Mouse (Mus musculus) midbrain, embryonic 15.5 days (tissue): ENCODE results near the gene G0s2. TPM values are rescaled to one million over a fixed set of nuclear protein-coding genes. Genes with fewer than 3 reads are reported as not detected.

Source experiments
- ATAC-seq: fragments of 200-750 bp; cut with Nextera tagmentation; replicated peaks from 2 replicates; pipeline ENCODE4 v1.8.0; 2017; ENCODE audit warnings: moderate TSS enrichment
- H3K27ac ChIP-seq: fragments of 300-500 bp; sonication (generic); 2 replicates; pipeline ENCODE4 v1.5.1; 2015; ENCODE audit warnings: mild to moderate bottlenecking, inconsistent platforms
- H3K27me3 ChIP-seq: fragments of 300-500 bp; sonication (generic); replicated peaks from 2 replicates; pipeline ENCODE4 v1.6.1; 2015; ENCODE audit warnings: inconsistent platforms
- H3K36me3 ChIP-seq: fragments of 300-500 bp; sonication (generic); replicated peaks from 2 replicates; pipeline ENCODE4 v1.6.1; 2015; ENCODE audit warnings: inconsistent platforms
- H3K4me1 ChIP-seq: fragments of 300-500 bp; sonication (generic); 2 replicates; pipeline ENCODE4 v1.6.1; 2015; ENCODE audit warnings: inconsistent platforms
- H3K4me2 ChIP-seq: fragments of 300-500 bp; sonication (generic); 2 replicates; pipeline ENCODE4 v1.6.1; 2015; ENCODE audit warnings: inconsistent platforms, mild to moderate bottlenecking, moderate library complexity
- H3K4me3 ChIP-seq: fragments of 300-500 bp; sonication (generic); 2 replicates; pipeline ENCODE4 v1.5.1; 2015; ENCODE audit warnings: mild to moderate bottlenecking, inconsistent platforms
- H3K9ac ChIP-seq: fragments of 300-500 bp; sonication (generic); 2 replicates; pipeline ENCODE4 v1.6.1; 2015; ENCODE audit warnings: mild to moderate bottlenecking, inconsistent platforms
- H3K9me3 ChIP-seq: fragments of 300-500 bp; sonication (generic); 2 replicates; pipeline ENCODE4 v1.6.1; 2016; ENCODE audit warnings: inconsistent platforms
- WGBS: fragments of 180-500 bp; shearing (Covaris S2); methylation state at CpG from one replicate; pipeline ENCODE4 v1.1.7; 2015; ENCODE audit warnings: mixed read lengths; 5-methylcytosine and 5-hydroxymethylcytosine counted together
- polyA plus RNA-seq: library from polyadenylated mRNA; unstranded; fragments of >200 nt; fragmentation: Nextera tagmentation; extraction: Ambion mirVana; gene quantifications from 2 replicates; pipeline ENCODE4 v1.2.1, GENCODE M21; 2015

Gene G0s2
- polyA plus RNA-seq, 1 experiment from 2014 or later, result 5.3 TPM

GRCm38 (mm10) chr1:193242863-193243262, 30.2 kb downstream of the G0s2 start:
- Histone ChIP-seq H3K9ac (no peak overlapping the region), H3K36me3 (no peaks in the 10 kb centered on the region), H3K4me1 (no peaks in the 10 kb centered on the region), H3K9me3 (no peaks in the 10 kb centered on the region), H3K27me3 (no peaks in the 10 kb centered on the region), H3K4me2 (no peak overlapping the region), H3K27ac (no peak overlapping the region), H3K4me3 (no peak overlapping the region)
- no peak for ATAC-seq
- WGBS, result 59% methylated on average over 4 of the region's 4 CpGs

DNA sequence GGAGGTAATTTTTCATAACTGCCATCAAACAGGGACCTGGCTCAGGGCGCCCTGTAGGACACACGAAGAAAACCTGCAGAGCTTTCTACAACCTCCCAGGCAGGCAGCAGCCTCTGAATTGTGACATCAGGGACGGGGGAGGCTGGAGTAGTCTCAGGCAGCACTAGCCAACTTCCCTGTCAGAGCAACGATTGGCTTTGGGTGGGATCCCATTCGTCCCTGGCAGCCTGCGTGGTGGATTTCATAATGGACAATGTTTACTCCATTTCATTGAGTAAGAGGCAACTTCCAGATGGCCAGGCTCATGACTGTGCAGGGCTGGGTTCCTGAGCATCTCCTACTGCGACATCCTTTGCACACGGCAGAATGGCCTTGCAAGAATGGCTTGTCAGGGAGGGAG, 30.8 kb downstream of the G0s2 start:
- no peaks in the 10 kb centered on the region for H3K27me3 ChIP-seq
- no peak overlapping the region for H3K9ac ChIP-seq
- no peak overlapping the region for H3K27ac ChIP-seq
- WGBS, result 72% methylated on average over 8 of the region's 8 CpGs
- no peak for ATAC-seq
- no peaks in the 10 kb centered on the region for H3K4me1 ChIP-seq
- no peak overlapping the region for H3K4me2 ChIP-seq
- no peak overlapping the region for H3K4me3 ChIP-seq
- H3K9me3 ChIP-seq, result no peaks in the 10 kb centered on the region
- no peaks in the 10 kb centered on the region for H3K36me3 ChIP-seq

DNA sequence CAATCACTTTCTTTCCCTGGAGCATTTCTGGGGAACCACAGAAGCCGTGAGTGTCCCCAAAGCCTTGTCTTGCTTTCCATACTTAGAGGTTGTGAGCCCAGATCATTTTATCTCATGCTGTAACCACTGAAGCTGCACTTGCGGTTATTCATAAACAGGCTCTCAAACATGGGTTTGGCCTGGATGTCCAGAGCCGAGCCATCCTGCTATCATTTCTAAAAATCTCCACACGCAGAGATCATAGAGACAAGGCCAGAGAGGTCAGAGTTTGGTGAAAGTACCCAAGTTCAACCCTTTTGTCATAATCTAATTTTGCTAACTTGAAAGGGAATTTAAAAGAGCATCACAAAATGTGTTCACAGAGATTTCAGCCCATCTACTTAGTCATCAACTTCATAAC, 31.6 kb downstream of the G0s2 start:
- no peak for ATAC-seq
- Histone ChIP-seq H3K9me3 (no peaks in the 10 kb centered on the region), H3K36me3 (no peaks in the 10 kb centered on the region), H3K27ac (no peak overlapping the region), H3K4me2 (no peak overlapping the region), H3K27me3 (no peaks in the 10 kb centered on the region), H3K4me1 (no peaks in the 10 kb centered on the region), H3K4me3 (no peak overlapping the region), H3K9ac (no peak overlapping the region)
- WGBS, result 95% methylated on average over 4 of the region's 4 CpGs

DNA sequence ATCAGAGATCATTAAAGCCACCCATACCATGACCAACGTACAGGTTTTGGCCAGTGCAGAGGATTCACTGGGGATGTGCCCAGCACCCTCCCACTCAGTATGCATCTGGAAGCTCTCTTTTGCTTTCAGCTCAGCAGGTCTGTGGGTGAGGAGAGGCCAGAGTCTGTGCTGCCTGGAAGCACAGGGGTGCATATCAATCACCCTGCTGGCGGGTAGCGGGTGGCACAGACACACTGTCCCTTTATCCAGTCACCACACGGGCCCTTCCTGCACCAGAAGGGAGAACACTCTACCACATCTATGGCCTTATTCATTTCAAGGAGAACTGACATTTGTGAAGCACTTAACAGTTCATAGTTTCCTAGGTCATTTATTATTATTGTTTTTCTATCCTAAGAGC, 34.6 kb downstream of the G0s2 start:
- no peak overlapping the region for H3K27ac ChIP-seq
- no peak overlapping the region for H3K4me3 ChIP-seq
- no peaks in the 10 kb centered on the region for H3K36me3 ChIP-seq
- H3K9me3 ChIP-seq, result no peaks in the 10 kb centered on the region
- H3K4me1 ChIP-seq, result no peaks in the 10 kb centered on the region
- H3K4me2 ChIP-seq, result no peak overlapping the region
- no peaks in the 10 kb centered on the region for H3K27me3 ChIP-seq
- H3K9ac ChIP-seq, result no peak overlapping the region
- ATAC-seq, result 0 out of 2 replicates have a peak, but pooled peaks have one; percentile 45
- 54% methylated on average over 4 of the region's 4 CpGs for WGBS

- Histone ChIP-seq H3K27me3 (no peaks in the 10 kb centered on the region), H3K4me1 (no peaks in the 10 kb centered on the region), H3K9ac (no peak overlapping the region), H3K4me3 (no peak overlapping the region), H3K27ac (no peak overlapping the region), H3K36me3 (no peaks in the 10 kb centered on the region), H3K9me3 (no peaks in the 10 kb centered on the region), H3K4me2 (no peak overlapping the region)
- 93% methylated on average over 7 of the region's 7 CpGs for WGBS
- no peak for ATAC-seq
Observed at GRCm38 (mm10) chr1:193234930-193235329, 38.1 kb downstream of the G0s2 start.

- WGBS, result 97% methylated on average over 2 of the region's 2 CpGs
- H3K36me3 ChIP-seq, result no peaks in the 10 kb centered on the region
- no peak overlapping the region for H3K27ac ChIP-seq
- no peaks in the 10 kb centered on the region for H3K4me1 ChIP-seq
- no peak overlapping the region for H3K4me3 ChIP-seq
- H3K27me3 ChIP-seq, result no peaks in the 10 kb centered on the region
- no peaks in the 10 kb centered on the region for H3K9me3 ChIP-seq
- no peak overlapping the region for H3K4me2 ChIP-seq
- H3K9ac ChIP-seq, result no peak overlapping the region
- ATAC-seq, result no peak
Observed at GRCm38 (mm10) chr1:193234130-193234645, 38.8 kb downstream of the G0s2 start.

GRCm38 (mm10) chr1:193232732-193233131, 40.3 kb downstream of the G0s2 start:
- no peaks in the 10 kb centered on the region for H3K9me3 ChIP-seq
- no peaks in the 10 kb centered on the region for H3K4me1 ChIP-seq
- WGBS, result 91% methylated on average over 2 of the region's 2 CpGs
- H3K27ac ChIP-seq, result no peak overlapping the region
- no peak overlapping the region for H3K4me3 ChIP-seq
- no peak overlapping the region for H3K9ac ChIP-seq
- no peaks in the 10 kb centered on the region for H3K27me3 ChIP-seq
- ATAC-seq, result no peak
- H3K36me3 ChIP-seq, result no peaks in the 10 kb centered on the region
- H3K4me2 ChIP-seq, result no peak overlapping the region

GRCm38 (mm10) chr1:193230935-193231334, 42.1 kb downstream of the G0s2 start:
- H3K9me3 ChIP-seq, result no peaks in the 10 kb centered on the region
- no peak overlapping the region for H3K27ac ChIP-seq
- H3K36me3 ChIP-seq, result no peaks in the 10 kb centered on the region
- H3K27me3 ChIP-seq, result no peaks in the 10 kb centered on the region
- no peak for ATAC-seq
- no peak overlapping the region for H3K9ac ChIP-seq
- 64% methylated on average over 5 of the region's 5 CpGs for WGBS
- no peak overlapping the region for H3K4me3 ChIP-seq
- no peak overlapping the region for H3K4me2 ChIP-seq
- H3K4me1 ChIP-seq, result no peaks in the 10 kb centered on the region

DNA sequence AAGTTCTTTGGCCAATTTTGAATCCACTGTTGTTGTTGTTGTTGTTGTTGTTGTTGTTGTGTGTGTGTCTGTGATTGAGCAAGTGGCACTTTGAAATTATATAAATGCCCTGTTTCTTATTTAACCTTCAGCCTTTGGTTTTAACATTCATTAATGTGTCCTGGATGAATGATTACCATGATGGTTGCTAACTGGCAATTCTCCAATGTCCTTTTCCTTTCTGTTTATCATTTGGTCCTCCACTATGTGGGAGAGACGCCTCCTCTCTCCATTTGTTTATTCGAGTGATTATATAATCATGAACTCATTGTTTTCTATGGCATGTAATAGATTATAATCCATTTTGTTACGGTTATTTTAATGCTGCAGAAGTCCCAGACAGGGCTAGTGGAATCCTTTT, 42.5 kb downstream of the G0s2 start:
- Histone ChIP-seq H3K4me1 (no peaks in the 10 kb centered on the region), H3K36me3 (no peaks in the 10 kb centered on the region), H3K4me2 (no peak overlapping the region), H3K27me3 (no peaks in the 10 kb centered on the region), H3K27ac (no peak overlapping the region), H3K9ac (no peak overlapping the region), H3K4me3 (no peak overlapping the region), H3K9me3 (no peaks in the 10 kb centered on the region)
- no peak for ATAC-seq
- WGBS, result 79% methylated on average over 3 of the region's 3 CpGs

- Histone ChIP-seq H3K4me2 (no peak overlapping the region), H3K4me3 (no peak overlapping the region), H3K36me3 (no peaks in the 10 kb centered on the region), H3K9ac (no peak overlapping the region), H3K27ac (no peak overlapping the region), H3K27me3 (no peaks in the 10 kb centered on the region), H3K4me1 (no peaks in the 10 kb centered on the region), H3K9me3 (no peaks in the 10 kb centered on the region)
- WGBS, result 94% methylated on average over 5 of the region's 5 CpGs
- ATAC-seq, result no peak
Observed at GRCm38 (mm10) chr1:193229570-193229969, 43.4 kb downstream of the G0s2 start.

GRCm38 (mm10) chr1:193227537-193227936, 45.5 kb downstream of the G0s2 start:
- Histone ChIP-seq H3K27me3 (no peaks in the 10 kb centered on the region), H3K4me1 (no peaks in the 10 kb centered on the region), H3K9ac (no peak overlapping the region), H3K9me3 (no peaks in the 10 kb centered on the region), H3K4me3 (no peak overlapping the region), H3K4me2 (no peak overlapping the region), H3K36me3 (no peaks in the 10 kb centered on the region), H3K27ac (no peak overlapping the region)
- no peak for ATAC-seq
- 74% methylated on average over 4 of the region's 4 CpGs for WGBS

- ATAC-seq, result no peak
- no peak overlapping the region for H3K27ac ChIP-seq
- H3K4me2 ChIP-seq, result no peak overlapping the region
- H3K9ac ChIP-seq, result no peak overlapping the region
- H3K9me3 ChIP-seq, result no peaks in the 10 kb centered on the region
- 50% methylated on average over 7 of the region's 7 CpGs for whole genome bisulfite sequencing
- no peaks in the 10 kb centered on the region for H3K36me3 ChIP-seq
- no peaks in the 10 kb centered on the region for H3K27me3 ChIP-seq
- no peak overlapping the region for H3K4me3 ChIP-seq
- H3K4me1 ChIP-seq, result no peaks in the 10 kb centered on the region
Observed at GRCm38 (mm10) chr1:193226724-193227522, 46.1 kb downstream of the G0s2 start.

DNA sequence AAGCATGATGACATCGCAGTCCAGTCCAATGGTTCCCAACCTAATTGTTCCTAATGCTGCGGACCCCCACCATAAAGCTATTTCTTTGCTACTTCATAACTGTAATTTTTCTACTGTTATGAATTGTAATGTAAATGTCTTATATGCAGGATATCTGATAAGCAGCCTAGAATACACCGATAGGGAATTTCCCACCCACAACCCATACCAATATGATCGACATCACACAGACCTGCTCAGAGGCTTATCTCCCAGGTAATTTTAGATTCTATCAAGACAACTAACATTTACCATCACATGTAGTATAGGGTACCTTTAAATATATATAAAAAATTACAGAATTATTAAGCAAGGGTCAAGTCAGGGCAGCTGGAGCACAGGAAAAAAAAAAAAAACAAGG, 46.9 kb downstream of the G0s2 start:
- no peak overlapping the region for H3K4me2 ChIP-seq
- ATAC-seq, result no peak
- H3K4me3 ChIP-seq, result no peak overlapping the region
- WGBS, result 92% methylated on average over 4 of the region's 4 CpGs
- H3K27me3 ChIP-seq, result no peaks in the 10 kb centered on the region
- H3K9me3 ChIP-seq, result no peaks in the 10 kb centered on the region
- H3K9ac ChIP-seq, result no peak overlapping the region
- no peaks in the 10 kb centered on the region for H3K4me1 ChIP-seq
- no peaks in the 10 kb centered on the region for H3K36me3 ChIP-seq
- no peak overlapping the region for H3K27ac ChIP-seq
